8 mouse cellular contexts compared by ENCODE assay signal in the genomic region with DNA sequence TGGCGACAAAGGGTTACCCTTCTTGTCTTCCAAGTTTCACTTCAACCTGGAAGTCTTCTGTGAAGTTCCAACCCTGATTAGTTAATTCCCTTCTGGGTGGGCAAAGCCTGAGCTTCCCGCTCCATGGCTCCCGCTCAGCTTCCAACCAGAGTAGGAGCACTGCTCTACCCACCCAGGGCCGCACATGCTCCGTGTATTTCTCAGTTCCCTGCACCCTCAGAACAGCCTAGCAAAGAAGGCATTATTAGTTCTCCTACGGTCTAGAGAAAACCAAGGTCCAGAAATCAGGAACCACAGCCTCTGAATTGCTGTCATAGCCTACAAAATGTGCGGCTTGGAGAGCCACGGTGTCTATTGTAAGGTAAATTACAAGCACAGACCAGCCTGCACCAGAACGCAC. TPM values are rescaled to one million over a fixed set of nuclear protein-coding genes. Genes with fewer than 3 reads are reported as not detected.
DNase-seq lines count a peak whose midpoint lies in the region; ATAC-seq and TF ChIP-seq lines count a peak whose summit lies in the region.

No protein-coding gene starts in this region.

- no peaks in the 10 kb centered on the region for H3K27me3 ChIP-seq in kidney, postnatal 0 days (ENCODE audit: insufficient read depth, low read length)
- no peaks in the 10 kb centered on the region for H3K27me3 ChIP-seq in forebrain, embryonic 11.5 days (ENCODE audit: control insufficient read depth, insufficient read depth, low read length)
- H3K27me3 ChIP-seq in limb, embryonic 15.5 days, result no peaks in the 10 kb centered on the region
- H3K27me3 ChIP-seq in stomach, embryonic 16.5 days (ENCODE audit: control insufficient read depth, insufficient read depth, low read length), result no peaks in the 10 kb centered on the region

- H3K9me3 ChIP-seq in kidney, postnatal 0 days (replicated peaks; ENCODE audit: low read length), result no peaks in the 10 kb centered on the region
- H3K9me3 ChIP-seq in forebrain, embryonic 11.5 days (ENCODE audit: control insufficient read depth, low read length), result no peaks in the 10 kb centered on the region
- no peaks in the 10 kb centered on the region for H3K9me3 ChIP-seq in limb, embryonic 15.5 days
- no peaks in the 10 kb centered on the region for H3K9me3 ChIP-seq in stomach, embryonic 16.5 days (replicated peaks; ENCODE audit: control insufficient read depth, low read length)

- H3K9ac ChIP-seq in kidney, postnatal 0 days (ENCODE audit: low read depth, low read length), result peak overlapping the region; percentile 51
- H3K9ac ChIP-seq in forebrain, embryonic 11.5 days (ENCODE audit: low read length), result peak overlapping the region; percentile 61
- H3K9ac ChIP-seq in limb, embryonic 15.5 days, result peak overlapping the region; percentile 59
- peak overlapping the region; percentile 76 for H3K9ac ChIP-seq in stomach, embryonic 16.5 days (ENCODE audit: low read length)

- TF ChIP-seq POLR2A in bone marrow macrophage, adult 2 months (IDR thresholded peaks at IDR 0.05; ENCODE audit: borderline replicate concordance, low read depth, low read length), result no peak

- ATAC-seq in kidney, postnatal 0 days (replicated peaks; ENCODE audit: low FRiP score, low read depth), result peak; percentile 43
- ATAC-seq in forebrain, embryonic 11.5 days (replicated peaks; ENCODE audit: low FRiP score), result peak; percentile 67
- ATAC-seq in limb, embryonic 15.5 days (ENCODE audit: insufficient number of reproducible peaks, low FRiP score, low TSS enrichment, low read depth), result peak; percentile 46; the same call in 1 of the 2 replicates
- ATAC-seq in stomach, embryonic 16.5 days (ENCODE audit: insufficient read depth, low FRiP score), result peak; percentile 41; the same call in 1 of the 2 replicates
- no peak for ATAC-seq in megakaryocyte-erythroid progenitor cell, adult 5-6 weeks (replicated peaks; ENCODE audit: low FRiP score, low TSS enrichment, poor library complexity, severe bottlenecking)

- H3K27ac ChIP-seq in kidney, postnatal 0 days, result peak overlapping the region; percentile 78
- H3K27ac ChIP-seq in bone marrow macrophage, adult 2 months (ENCODE audit: insufficient read depth, low read depth, low read length), result peak overlapping the region; percentile 67
- H3K27ac ChIP-seq in forebrain, embryonic 11.5 days (ENCODE audit: low read depth, low read length), result 0 out of 2 replicates have a peak overlapping the region, but pooled peaks have one; percentile 50
- H3K27ac ChIP-seq in limb, embryonic 15.5 days, result peak overlapping the region; percentile 82
- H3K27ac ChIP-seq in stomach, embryonic 16.5 days (ENCODE audit: low read length), result peak overlapping the region; percentile 85

- peak overlapping the region; percentile 90 for H3K4me2 ChIP-seq in kidney, postnatal 0 days (ENCODE audit: low read length)
- peak overlapping the region; percentile 84 for H3K4me2 ChIP-seq in forebrain, embryonic 11.5 days (ENCODE audit: low read depth, low read length, severe bottlenecking)
- H3K4me2 ChIP-seq in limb, embryonic 15.5 days, result peak overlapping the region; percentile 87
- H3K4me2 ChIP-seq in stomach, embryonic 16.5 days (ENCODE audit: low read depth, low read length), result peak overlapping the region; percentile 95

- no peak for TF ChIP-seq CTCF in kidney, postnatal 0 days (IDR thresholded peaks at IDR 0.05; ENCODE audit: low read depth)
- TF ChIP-seq CTCF in bone marrow macrophage, adult 2 months (IDR thresholded peaks at IDR 0.05; ENCODE audit: low read depth, low read length), result no peak

- WGBS in kidney, postnatal 0 days, result 7% methylated on average over 9 of the region's 9 CpGs
- WGBS in forebrain, embryonic 11.5 days, result 6% methylated on average over 9 of the region's 9 CpGs
- 4% methylated on average over 9 of the region's 9 CpGs for WGBS in limb, embryonic 15.5 days
- 6% methylated on average over 9 of the region's 9 CpGs for WGBS in stomach, embryonic 16.5 days

- peaks cover 23% of the 10 kb centered on the region for H3K4me1 ChIP-seq in kidney, postnatal 0 days (replicated peaks; ENCODE audit: insufficient read depth, low read length)
- H3K4me1 ChIP-seq in bone marrow macrophage, adult 2 months (ENCODE audit: control insufficient read depth, insufficient read depth, low read length), result peaks cover 45% of the 10 kb centered on the region
- peaks cover 13% of the 10 kb centered on the region for H3K4me1 ChIP-seq in forebrain, embryonic 11.5 days (replicated peaks; ENCODE audit: control insufficient read depth, insufficient read depth, low read length)
- peaks cover 33% of the 10 kb centered on the region for H3K4me1 ChIP-seq in limb, embryonic 15.5 days
- H3K4me1 ChIP-seq in stomach, embryonic 16.5 days (ENCODE audit: control insufficient read depth, insufficient read depth, low read length), result peaks cover 28% of the 10 kb centered on the region

- peak; percentile 38 for DNase-seq in kidney, postnatal 0 days (ENCODE audit: low spot score)
- DNase-seq in kidney, adult 18-20 months, result no peak
- no peak for DNase-seq in forebrain, embryonic 11.5 days (ENCODE audit: low spot score)
- no peak for DNase-seq in thymus, adult 18-20 months

- no peaks in the 10 kb centered on the region; the same call in 1 of the 2 replicates for H3K36me3 ChIP-seq in kidney, postnatal 0 days (ENCODE audit: insufficient read depth, low read length)
- no peaks in the 10 kb centered on the region for H3K36me3 ChIP-seq in forebrain, embryonic 11.5 days (ENCODE audit: control insufficient read depth, insufficient read depth, low read length)
- peaks cover 1% of the 10 kb centered on the region; the same call in 1 of the 2 replicates for H3K36me3 ChIP-seq in limb, embryonic 15.5 days
- H3K36me3 ChIP-seq in stomach, embryonic 16.5 days (ENCODE audit: control insufficient read depth, insufficient read depth, low read length), result no peaks in the 10 kb centered on the region

- H3K4me3 ChIP-seq in kidney, postnatal 0 days (replicated peaks; ENCODE audit: low read depth, low read length), result peak overlapping the region; percentile 50
- H3K4me3 ChIP-seq in bone marrow macrophage, adult 2 months (ENCODE audit: insufficient read depth, low read length), result peak overlapping the region; percentile 70
- H3K4me3 ChIP-seq in forebrain, embryonic 11.5 days (ENCODE audit: low read depth, low read length), result peak overlapping the region; percentile 53
- peak overlapping the region; percentile 64 for H3K4me3 ChIP-seq in limb, embryonic 15.5 days
- peak overlapping the region; percentile 70 for H3K4me3 ChIP-seq in stomach, embryonic 16.5 days (replicated peaks; ENCODE audit: low read length)

RNA-seq across cellular contexts. Expression of gene Gm10337, which starts 6.6 kb away (rescaled TPM):
- 1.8 TPM in 1 of 2 replicates, not detected in the other for polyA plus RNA-seq in kidney, postnatal 0 days (2015; fragmentation: Nextera tagmentation; extraction: Ambion mirVana)
- polyA plus RNA-seq in bone marrow macrophage, adult 2 months (2012; ENCODE audit: insufficient read depth, insufficient read length, missing spikeins), result not detected in 2 replicates
- 15.6 TPM in 1 of 2 replicates, not detected in the other for polyA plus RNA-seq in forebrain, embryonic 11.5 days (2014; fragmentation: Nextera tagmentation; extraction: Ambion mirVana)
- 3.6 and 7.7 TPM in 2 replicates for polyA plus RNA-seq in limb, embryonic 15.5 days (2015; fragmentation: Nextera tagmentation; extraction: Ambion mirVana)
- not detected in 2 replicates for polyA plus RNA-seq in stomach, embryonic 16.5 days (2015; fragmentation: Nextera tagmentation; extraction: Ambion mirVana)
- total RNA-seq in megakaryocyte-erythroid progenitor cell, adult 5-6 weeks (2014; fragmentation: Nextera tagmentation), result not detected in 2 replicates
- total RNA-seq in megakaryocyte-erythroid progenitor cell, adult 5-6 weeks (2017), result not detected in 2 replicates

RNA-seq across cellular contexts. Expression of gene Map3k12, which starts 6.8 kb away (rescaled TPM):
- polyA plus RNA-seq in kidney, postnatal 0 days (2015; fragmentation: Nextera tagmentation; extraction: Ambion mirVana), result 7.8 and 8.1 TPM in 2 replicates
- polyA plus RNA-seq in bone marrow macrophage, adult 2 months (2012; ENCODE audit: insufficient read depth, insufficient read length, missing spikeins), result 17.4 and 17.5 TPM in 2 replicates
- 25.4 and 28.4 TPM in 2 replicates for polyA plus RNA-seq in forebrain, embryonic 11.5 days (2014; fragmentation: Nextera tagmentation; extraction: Ambion mirVana)
- 16.7 and 17.9 TPM in 2 replicates for polyA plus RNA-seq in limb, embryonic 15.5 days (2015; fragmentation: Nextera tagmentation; extraction: Ambion mirVana)
- 14.3 and 15.1 TPM in 2 replicates for polyA plus RNA-seq in stomach, embryonic 16.5 days (2015; fragmentation: Nextera tagmentation; extraction: Ambion mirVana)
- total RNA-seq in megakaryocyte-erythroid progenitor cell, adult 5-6 weeks (2014; fragmentation: Nextera tagmentation), result 0.39 TPM in 1 of 2 replicates, not detected in the other
- total RNA-seq in megakaryocyte-erythroid progenitor cell, adult 5-6 weeks (2017), result 0.14 and 0.15 TPM in 2 replicates

RNA-seq across cellular contexts. Expression of gene Tarbp2, which starts 7.9 kb away (rescaled TPM):
- 57.2 and 59.2 TPM in 2 replicates for polyA plus RNA-seq in kidney, postnatal 0 days (2015; fragmentation: Nextera tagmentation; extraction: Ambion mirVana)
- 24.9 and 33.9 TPM in 2 replicates for polyA plus RNA-seq in bone marrow macrophage, adult 2 months (2012; ENCODE audit: insufficient read depth, insufficient read length, missing spikeins)
- polyA plus RNA-seq in forebrain, embryonic 11.5 days (2014; fragmentation: Nextera tagmentation; extraction: Ambion mirVana), result 98.9 and 109 TPM in 2 replicates
- 81.0 and 88.5 TPM in 2 replicates for polyA plus RNA-seq in limb, embryonic 15.5 days (2015; fragmentation: Nextera tagmentation; extraction: Ambion mirVana)
- polyA plus RNA-seq in stomach, embryonic 16.5 days (2015; fragmentation: Nextera tagmentation; extraction: Ambion mirVana), result 84.0 and 87.0 TPM in 2 replicates
- total RNA-seq in megakaryocyte-erythroid progenitor cell, adult 5-6 weeks (2014; fragmentation: Nextera tagmentation), result 37.4 and 40.7 TPM in 2 replicates
- total RNA-seq in megakaryocyte-erythroid progenitor cell, adult 5-6 weeks (2017), result 17.0 and 19.7 TPM in 2 replicates

RNA-seq across cellular contexts. Expression of gene Npff, which starts 14.6 kb away (rescaled TPM):
- polyA plus RNA-seq in kidney, postnatal 0 days (2015; fragmentation: Nextera tagmentation; extraction: Ambion mirVana), result 1.6 TPM in 2 replicates
- polyA plus RNA-seq in bone marrow macrophage, adult 2 months (2012; ENCODE audit: insufficient read depth, insufficient read length, missing spikeins), result 7.3 and 9.1 TPM in 2 replicates
- polyA plus RNA-seq in forebrain, embryonic 11.5 days (2014; fragmentation: Nextera tagmentation; extraction: Ambion mirVana), result 0.80 and 2.1 TPM in 2 replicates
- 2.1 and 2.7 TPM in 2 replicates for polyA plus RNA-seq in limb, embryonic 15.5 days (2015; fragmentation: Nextera tagmentation; extraction: Ambion mirVana)
- polyA plus RNA-seq in stomach, embryonic 16.5 days (2015; fragmentation: Nextera tagmentation; extraction: Ambion mirVana), result 2.0 and 3.6 TPM in 2 replicates
- total RNA-seq in megakaryocyte-erythroid progenitor cell, adult 5-6 weeks (2014; fragmentation: Nextera tagmentation), result 5.1 and 8.2 TPM in 2 replicates
- total RNA-seq in megakaryocyte-erythroid progenitor cell, adult 5-6 weeks (2017), result 0.89 and 3.4 TPM in 2 replicates

RNA-seq across cellular contexts. Expression of gene Pcbp2, which starts 39.8 kb away (rescaled TPM):
- 185 and 191 TPM in 2 replicates for polyA plus RNA-seq in kidney, postnatal 0 days (2015; fragmentation: Nextera tagmentation; extraction: Ambion mirVana)
- 724 and 763 TPM in 2 replicates for polyA plus RNA-seq in bone marrow macrophage, adult 2 months (2012; ENCODE audit: insufficient read depth, insufficient read length, missing spikeins)
- 236 and 247 TPM in 2 replicates for polyA plus RNA-seq in forebrain, embryonic 11.5 days (2014; fragmentation: Nextera tagmentation; extraction: Ambion mirVana)
- 201 and 221 TPM in 2 replicates for polyA plus RNA-seq in limb, embryonic 15.5 days (2015; fragmentation: Nextera tagmentation; extraction: Ambion mirVana)
- 166 TPM in 2 replicates for polyA plus RNA-seq in stomach, embryonic 16.5 days (2015; fragmentation: Nextera tagmentation; extraction: Ambion mirVana)
- total RNA-seq in megakaryocyte-erythroid progenitor cell, adult 5-6 weeks (2014; fragmentation: Nextera tagmentation), result 749 and 832 TPM in 2 replicates
- 152 and 207 TPM in 2 replicates for total RNA-seq in megakaryocyte-erythroid progenitor cell, adult 5-6 weeks (2017)
